Mouse (Mus musculus): Measurements from ENCODE around the gene Gm3532. TPM values are rescaled to one million over a fixed set of nuclear protein-coding genes. Genes with fewer than 3 reads are reported as not detected.
"Not testable (repeated sequence)": the region's sequence is repeated elsewhere in the genome, so short reads cannot be mapped to it uniquely, and the experiment has no call there.

Gm3532 gene
- not detected in 2 replicates for total RNA-seq (2014; rRNA removed)
- polyA plus RNA-seq (2015; fragmentation: Nextera tagmentation; extraction: Ambion mirVana), result not detected in 2 replicates

- no CpG with 5 or more reads among the region's 2 CpGs for WGBS
- not testable (repeated sequence) for H3K4me1 ChIP-seq (ENCODE audit: insufficient read depth, low read length); DNase-seq (ENCODE audit: low spot score); H3K4me3 ChIP-seq (ENCODE audit: low read depth, low read length); H3K27ac ChIP-seq (ENCODE audit: low read depth, low read length); H3K36me3 ChIP-seq (ENCODE audit: insufficient read depth, low read length); H3K27me3 ChIP-seq (ENCODE audit: insufficient read depth, low read length); H3K9me3 ChIP-seq (ENCODE audit: low read length); H3K9ac ChIP-seq (replicated peaks; ENCODE audit: low read length, poor library complexity, severe bottlenecking); H3K4me2 ChIP-seq (ENCODE audit: low read depth, low read length, poor library complexity, severe bottlenecking); ATAC-seq (ENCODE audit: low FRiP score)
Observed at GRCm38 (mm10) chr14:5538196-5538595, at the start of gene Gm3532. TSS of gene Gm3532 (plus strand) at chr14:5538496.

DNA sequence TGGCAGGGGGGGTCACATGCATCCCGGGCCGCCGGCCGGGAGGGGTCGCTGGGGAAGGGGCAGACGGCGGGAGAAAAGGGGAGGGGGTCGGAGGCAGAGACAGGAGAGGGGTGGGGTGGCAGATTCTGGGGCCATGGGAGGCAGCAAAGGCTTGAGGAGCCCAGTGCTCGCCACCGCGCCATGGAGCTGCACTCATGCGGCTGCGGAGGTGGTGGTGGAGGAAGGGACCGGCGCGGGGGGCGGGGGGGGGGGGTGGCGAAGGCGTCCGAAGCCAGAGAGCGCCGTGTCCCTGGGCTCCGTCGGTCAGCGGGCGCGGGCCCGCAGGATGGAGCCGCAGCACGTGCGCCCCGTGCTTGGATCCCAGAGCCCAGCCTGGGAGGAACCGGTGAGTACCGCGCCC lies 36.9 kb upstream of the Gm3532 start, which contains the start of gene Gm3488:
TSS of gene Gm3488 (plus strand) at position 301 of the 400 bp plus-strand sequence.
- not testable (repeated sequence) for H3K9me3 ChIP-seq (ENCODE audit: low read length); H3K4me3 ChIP-seq (ENCODE audit: low read depth, low read length); H3K4me2 ChIP-seq (ENCODE audit: low read depth, low read length, poor library complexity, severe bottlenecking); H3K27me3 ChIP-seq (ENCODE audit: insufficient read depth, low read length); H3K27ac ChIP-seq (ENCODE audit: low read depth, low read length); H3K9ac ChIP-seq (replicated peaks; ENCODE audit: low read length, poor library complexity, severe bottlenecking); H3K4me1 ChIP-seq (ENCODE audit: insufficient read depth, low read length); ATAC-seq (ENCODE audit: low FRiP score); H3K36me3 ChIP-seq (ENCODE audit: insufficient read depth, low read length); DNase-seq (ENCODE audit: low spot score)
- no CpG with 5 or more reads among the region's 35 CpGs for WGBS

Other genes starting within 250 kb of the Gm3532 start
- gene Gm3542, start 203.6 kb upstream of the Gm3532 start, total RNA-seq (2014; rRNA removed), result not detected in 2 replicates
- gene Gm3542, start 203.6 kb upstream of the Gm3532 start, polyA plus RNA-seq (2015; fragmentation: Nextera tagmentation; extraction: Ambion mirVana), result not detected in 2 replicates
- gene Gm3500, start 149.4 kb upstream of the Gm3532 start, total RNA-seq (2014; rRNA removed), result 1.2 TPM in 1 of 2 replicates, not detected in the other
- gene Gm3500, start 149.4 kb upstream of the Gm3532 start, polyA plus RNA-seq (2015; fragmentation: Nextera tagmentation; extraction: Ambion mirVana), result 2.0 and 2.8 TPM in 2 replicates
- gene Gm3194, start 83.0 kb upstream of the Gm3532 start, total RNA-seq (2014; rRNA removed), result 2.7 and 3.1 TPM in 2 replicates
- gene Gm3194, start 83.0 kb upstream of the Gm3532 start, polyA plus RNA-seq (2015; fragmentation: Nextera tagmentation; extraction: Ambion mirVana), result 0.42 and 3.0 TPM in 2 replicates
- not detected in 2 replicates for gene Gm8246, start 60.7 kb upstream of the Gm3532 start, total RNA-seq (2014; rRNA removed)
- gene Gm8246, start 60.7 kb upstream of the Gm3532 start, polyA plus RNA-seq (2015; fragmentation: Nextera tagmentation; extraction: Ambion mirVana), result not detected in 2 replicates
- 0.19 TPM in 1 of 2 replicates, not detected in the other for gene Gm3187, start 54.3 kb upstream of the Gm3532 start, total RNA-seq (2014; rRNA removed)
- gene Gm3187, start 54.3 kb upstream of the Gm3532 start, polyA plus RNA-seq (2015; fragmentation: Nextera tagmentation; extraction: Ambion mirVana), result 0.23 TPM in 1 of 2 replicates, not detected in the other
- 7.2 and 14.5 TPM in 2 replicates for gene Gm3488, start 36.8 kb upstream of the Gm3532 start, total RNA-seq (2014; rRNA removed)
- gene Gm3488, start 36.8 kb upstream of the Gm3532 start, polyA plus RNA-seq (2015; fragmentation: Nextera tagmentation; extraction: Ambion mirVana), result 17.7 and 19.2 TPM in 2 replicates
- not detected in 2 replicates for gene Gm8265, start 94.5 kb downstream of the Gm3532 start, total RNA-seq (2014; rRNA removed)
- not detected in 2 replicates for gene Gm8265, start 94.5 kb downstream of the Gm3532 start, polyA plus RNA-seq (2015; fragmentation: Nextera tagmentation; extraction: Ambion mirVana)
- not detected in 2 replicates for gene Gm9603, start 149.0 kb downstream of the Gm3532 start, total RNA-seq (2014; rRNA removed)
- not detected in 2 replicates for gene Gm9603, start 149.0 kb downstream of the Gm3532 start, polyA plus RNA-seq (2015; fragmentation: Nextera tagmentation; extraction: Ambion mirVana)
- 3.1 TPM in 1 of 2 replicates, not detected in the other for gene Gm3373, start 203.1 kb downstream of the Gm3532 start, total RNA-seq (2014; rRNA removed)
- 0.64 and 1.5 TPM in 2 replicates for gene Gm3373, start 203.1 kb downstream of the Gm3532 start, polyA plus RNA-seq (2015; fragmentation: Nextera tagmentation; extraction: Ambion mirVana)